Mouse (Mus musculus): Measurements from ENCODE around the gene Cpne6. TPM values are rescaled to one million over a fixed set of nuclear protein-coding genes. Genes with fewer than 3 reads are reported as not detected.

The Cpne6 gene
- total and polyA plus RNA-seq, 3 experiments, result not detected

DNA sequence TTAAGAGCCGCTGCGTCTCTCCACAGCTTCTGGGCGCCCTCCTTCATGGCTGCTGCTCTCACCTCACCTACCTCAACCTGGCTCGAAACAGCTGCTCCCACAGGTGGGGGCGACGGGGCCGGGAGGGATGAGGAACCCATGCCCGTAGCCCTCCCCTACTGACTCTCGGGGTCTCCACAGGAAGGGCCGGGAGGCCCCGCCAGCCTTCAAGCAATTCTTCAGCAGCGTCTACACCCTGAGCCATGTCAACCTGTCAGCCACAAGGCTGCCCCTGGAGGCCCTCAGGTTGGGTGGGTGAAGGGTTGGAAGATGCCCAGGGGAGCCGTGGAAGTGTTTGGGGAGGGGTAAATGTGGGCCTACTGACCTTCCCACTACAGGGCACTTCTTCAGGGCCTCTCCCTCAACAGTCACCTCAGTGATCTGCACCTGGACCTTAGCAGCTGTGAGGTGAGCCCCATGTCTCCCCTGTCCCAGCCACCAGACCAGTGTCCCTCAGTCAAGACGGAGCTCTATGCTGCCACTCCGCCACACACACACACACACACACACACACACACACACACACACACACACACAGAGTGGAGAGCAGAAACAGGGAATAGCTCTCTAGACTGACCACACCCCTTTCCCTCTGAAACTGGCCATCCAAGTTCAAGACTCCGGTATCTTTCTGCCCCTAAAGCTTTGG, 13.3 kb upstream of the Cpne6 start:
- dilution Hi-C loops (cut with MboI; ENCODE audit: extremely low pct_ligation_motif_present, extremely low pct_unique_long_range_greater_than_20kb, low sequenced_read_pairs), result no loop called here
- TF ChIP-seq GABPA (IDR thresholded peaks at IDR 0.05; ENCODE audit: insufficient replicate concordance, low read depth, low read length), result no peak
- TF ChIP-seq JUND (conservative IDR thresholded peaks at IDR 0.05; ENCODE audit: low read depth, low read length), result no peak
- no peak for TF ChIP-seq CHD2 (IDR thresholded peaks at IDR 0.05; ENCODE audit: low read length)
- no peak for TF ChIP-seq SMC3 (IDR thresholded peaks at IDR 0.05; ENCODE audit: low read depth, low read length)
- no peak for TF ChIP-seq MAX (IDR thresholded peaks at IDR 0.05; ENCODE audit: low read length)
- TF ChIP-seq EP300 (IDR thresholded peaks at IDR 0.05; ENCODE audit: low read length), result no peak
- TF ChIP-seq POLR2AphosphoS2 (IDR thresholded peaks at IDR 0.05; ENCODE audit: low read depth, low read length), result no peak
- no peak for TF ChIP-seq TBP (conservative IDR thresholded peaks at IDR 0.05; ENCODE audit: low read depth, low read length)
- TF ChIP-seq MEF2A (IDR thresholded peaks at IDR 0.05; ENCODE audit: borderline replicate concordance, low read depth, low read length), result no peak; the same call in 1 of the 2 replicates
- TF ChIP-seq PAX5 (IDR thresholded peaks at IDR 0.05; ENCODE audit: low read length), result no peak
- TF ChIP-seq ELF1 (IDR thresholded peaks at IDR 0.05; ENCODE audit: low read depth, low read length), result no peak
- no peak for TF ChIP-seq MAZ (IDR thresholded peaks at IDR 0.05; ENCODE audit: low read depth, low read length)
- TF ChIP-seq ZMIZ1 (IDR thresholded peaks at IDR 0.05; ENCODE audit: low read depth, low read length), result no peak
- TF ChIP-seq UBTF (IDR thresholded peaks at IDR 0.05; ENCODE audit: low read depth, low read length), result no peak
- TF ChIP-seq RAD21 (IDR thresholded peaks at IDR 0.05; ENCODE audit: low read depth, low read length), result no peak
- no peak for TF ChIP-seq NRF1 (IDR thresholded peaks at IDR 0.05; ENCODE audit: low read depth, low read length)
- TF ChIP-seq USF2 (conservative IDR thresholded peaks at IDR 0.05; ENCODE audit: low read depth, low read length), result no peak
- TF ChIP-seq BHLHE40 (IDR thresholded peaks at IDR 0.05; ENCODE audit: low read depth, low read length), result no peak
- no peak for TF ChIP-seq CHD1 (IDR thresholded peaks at IDR 0.05; ENCODE audit: low read depth, low read length)
- TF ChIP-seq ZC3H11A (IDR thresholded peaks at IDR 0.05; ENCODE audit: low read depth, low read length), result no peak
- no peaks in the 10 kb centered on the region for H3K9me3 ChIP-seq (replicated peaks; ENCODE audit: low read length)
- H3K27ac ChIP-seq (ENCODE audit: insufficient read depth, low read depth), result no peak overlapping the region
- no peak for DNase-seq (ENCODE audit: extremely low read depth)
- no peak overlapping the region for H3K4me2 ChIP-seq (ENCODE audit: insufficient read depth, low read depth, poor library complexity, severe bottlenecking)
- peaks cover 23 to 42% of the 10 kb centered on the region in 2 experiments for H3K4me1 ChIP-seq (ENCODE audit: control insufficient read depth in 1 of 2, insufficient read depth in 2 of 2)
- no peak overlapping the region for H3K4me3 ChIP-seq (replicated peaks in 1 of 3; ENCODE audit: low read depth in 2 of 3, low read length in 2 of 3, poor library complexity in 1 of 3)
- H3K27me3 ChIP-seq (replicated peaks), result no peaks in the 10 kb centered on the region
- peaks cover 0 to 73% of the 10 kb centered on the region in 2 experiments for H3K36me3 ChIP-seq (replicated peaks in 1 of 2; ENCODE audit: control insufficient read depth in 1 of 2, insufficient read depth in 1 of 2, low read length in 1 of 2)
- in situ Hi-C loops (cut with MboI; ENCODE audit: low pct_ligation_motif_present, low pct_unique_long_range_greater_than_20kb, low sequenced_read_pairs), result no loop called here
- no peak overlapping the region for H3K9ac ChIP-seq (ENCODE audit: insufficient read depth, low read depth)
- H3K79me2 ChIP-seq (replicated peaks; ENCODE audit: control insufficient read depth, extremely low read depth, insufficient read depth, poor library complexity, severe bottlenecking), result no peaks in the 10 kb centered on the region

DNA sequence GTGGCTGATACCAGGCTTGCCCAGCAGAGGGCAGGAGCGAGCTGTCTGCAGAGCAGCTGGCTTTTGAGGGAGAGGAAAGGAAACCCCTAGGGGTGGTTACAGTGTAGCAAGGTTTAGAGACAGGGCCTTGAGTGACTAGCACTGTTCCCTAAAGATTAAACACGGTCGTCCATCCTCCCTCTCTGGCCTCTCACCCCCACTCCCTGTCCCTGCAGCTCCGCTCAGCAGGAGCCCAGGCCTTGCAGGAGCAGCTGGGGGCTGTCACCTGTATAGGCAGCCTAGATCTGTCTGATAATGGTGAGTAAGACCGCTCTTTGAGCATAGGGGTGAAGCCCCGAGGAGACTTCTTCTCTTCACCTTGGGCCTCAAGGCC, 12.8 kb upstream of the Cpne6 start:
- Histone ChIP-seq H3K4me3 (replicated peaks in 1 of 3; ENCODE audit: low read depth in 2 of 3, low read length in 2 of 3, poor library complexity in 1 of 3) (no peak overlapping the region), H3K79me2 (replicated peaks; ENCODE audit: control insufficient read depth, extremely low read depth, insufficient read depth, poor library complexity, severe bottlenecking) (no peaks in the 10 kb centered on the region), H3K4me1 (ENCODE audit: control insufficient read depth in 1 of 2, insufficient read depth in 2 of 2) (peaks cover 17 to 37% of the 10 kb centered on the region in 2 experiments), H3K4me2 (ENCODE audit: insufficient read depth, low read depth, poor library complexity, severe bottlenecking) (0 out of 2 replicates have a peak overlapping the region, but pooled peaks have one; percentile 7), H3K36me3 (replicated peaks in 1 of 2; ENCODE audit: control insufficient read depth in 1 of 2, insufficient read depth in 1 of 2, low read length in 1 of 2) (peaks cover 0 to 78% of the 10 kb centered on the region in 2 experiments), H3K27ac (ENCODE audit: insufficient read depth, low read depth) (no peak overlapping the region), H3K9ac (ENCODE audit: insufficient read depth, low read depth) (no peak overlapping the region; the same call in 1 of the 2 replicates), H3K27me3 (replicated peaks) (no peaks in the 10 kb centered on the region), H3K9me3 (replicated peaks; ENCODE audit: low read length) (no peaks in the 10 kb centered on the region)
- TF ChIP-seq JUN (IDR thresholded peaks at IDR 0.05; ENCODE audit: insufficient read depth, low read depth, low read length), result no peak
- TF ChIP-seq MYC (IDR thresholded peaks at IDR 0.05; ENCODE audit: low read depth, low read length), result no peak
- no peak for TF ChIP-seq HCFC1 (IDR thresholded peaks at IDR 0.05; ENCODE audit: low read depth, low read length)
- 0 out of 2 replicates have a peak, but pooled peaks have one; percentile 40 for TF ChIP-seq UBTF (IDR thresholded peaks at IDR 0.05; ENCODE audit: low read depth, low read length)
- peak; percentile 68 for TF ChIP-seq ZC3H11A (IDR thresholded peaks at IDR 0.05; ENCODE audit: low read depth, low read length)
- 0 out of 2 replicates have a peak, but pooled peaks have one; percentile 32 for TF ChIP-seq SIN3A (IDR thresholded peaks at IDR 0.05; ENCODE audit: low read length)
- peak; percentile 95 to 98 for TF ChIP-seq CTCF (conservative IDR thresholded peaks at IDR 0.05 in 1 of 2, IDR thresholded peaks at IDR 0.05 in 1 of 2; ENCODE audit: low read depth in 2 of 2, low read length in 2 of 2)
- TF ChIP-seq IRF4 (IDR thresholded peaks at IDR 0.05; ENCODE audit: low read depth, low read length), result peak; percentile 38; the same call in 1 of the 2 replicates
- TF ChIP-seq SMC3 (IDR thresholded peaks at IDR 0.05; ENCODE audit: low read depth, low read length), result peak; percentile 98
- 0 out of 2 replicates have a peak, but pooled peaks have one; percentile 10 for TF ChIP-seq MEF2A (IDR thresholded peaks at IDR 0.05; ENCODE audit: borderline replicate concordance, low read depth, low read length)
- TF ChIP-seq RAD21 (IDR thresholded peaks at IDR 0.05; ENCODE audit: low read depth, low read length), result peak; percentile 95
- peak; percentile 85 for DNase-seq (ENCODE audit: extremely low read depth)
- dilution Hi-C loops (cut with MboI; ENCODE audit: extremely low pct_ligation_motif_present, extremely low pct_unique_long_range_greater_than_20kb, low sequenced_read_pairs) (no loop called here), in situ Hi-C loops (cut with MboI; ENCODE audit: low pct_ligation_motif_present, low pct_unique_long_range_greater_than_20kb, low sequenced_read_pairs) (no loop called here)
